Mouse (Mus musculus): ENCODE data around the gene Nudt3. TPM values are rescaled to one million over a fixed set of nuclear protein-coding genes. Genes with fewer than 3 reads are reported as not detected.

Nudt3 gene
- polyA plus RNA-seq, 1 experiment, result 59.8 TPM

DNA sequence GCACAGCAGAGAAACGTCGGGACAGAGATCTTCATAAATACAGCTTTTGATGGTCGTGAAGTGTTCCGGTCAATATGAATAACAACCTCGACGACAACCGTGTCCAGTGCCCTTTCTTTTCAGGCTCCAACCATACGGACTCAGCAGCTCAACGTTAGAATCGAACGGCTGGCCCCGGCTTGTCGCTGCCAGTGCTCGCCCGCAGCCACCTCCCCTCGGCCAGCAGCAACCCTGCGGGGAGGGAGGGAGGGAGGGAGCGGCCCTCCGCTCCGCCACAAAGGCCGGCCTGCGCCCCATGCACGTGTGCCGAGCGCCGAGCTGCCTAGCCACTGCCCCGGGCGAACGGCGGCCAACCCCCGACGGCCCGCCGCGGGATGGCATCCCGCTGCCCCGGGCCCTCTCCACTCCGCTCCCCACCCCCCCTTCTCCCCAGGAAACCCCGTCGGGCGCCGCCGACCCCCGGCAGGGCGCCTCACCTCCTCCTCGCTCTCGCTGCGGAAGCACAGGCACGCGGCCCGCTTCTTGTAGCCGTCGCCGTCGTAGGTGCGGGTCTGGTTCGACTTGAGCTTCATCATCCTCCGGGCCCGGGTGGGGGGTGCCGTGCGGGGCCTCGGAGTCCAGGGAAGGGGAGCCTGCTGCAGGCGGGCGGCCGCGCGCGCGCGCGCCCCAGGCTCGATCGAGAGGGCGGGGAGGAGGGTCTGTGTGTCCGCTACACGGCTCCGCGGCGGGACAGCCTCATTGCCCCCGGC is 510 bp downstream of the Nudt3 start:
- peak overlapping the region; percentile 76 for H3K27ac ChIP-seq (ENCODE audit: control insufficient read depth, insufficient read depth, low read depth, low read length)
- H3K4me1 ChIP-seq (ENCODE audit: control insufficient read depth, insufficient read depth, low read length), result peaks cover 10% of the 10 kb centered on the region
- H3K36me3 ChIP-seq (ENCODE audit: control insufficient read depth, insufficient read depth, low read length), result no peaks in the 10 kb centered on the region
- H3K4me3 ChIP-seq (ENCODE audit: control insufficient read depth, low read depth, low read length), result peak overlapping the region; percentile 93
- no peaks in the 10 kb centered on the region for H3K27me3 ChIP-seq (ENCODE audit: control insufficient read depth, insufficient read depth, low read length)
- TF ChIP-seq POLR2A (IDR thresholded peaks at IDR 0.05; ENCODE audit: control insufficient read depth, low read depth, low read length), result no peak; the same call in 1 of the 2 replicates
- no peak for TF ChIP-seq CTCF (IDR thresholded peaks at IDR 0.05; ENCODE audit: control insufficient read depth, insufficient read depth, insufficient replicate concordance, low read depth, low read length)

- H3K4me3 ChIP-seq (ENCODE audit: control insufficient read depth, low read depth, low read length), result peak overlapping the region; percentile 93
- H3K27me3 ChIP-seq (ENCODE audit: control insufficient read depth, insufficient read depth, low read length), result no peaks in the 10 kb centered on the region
- TF ChIP-seq CTCF (IDR thresholded peaks at IDR 0.05; ENCODE audit: control insufficient read depth, insufficient read depth, insufficient replicate concordance, low read depth, low read length) (no peak), POLR2A (IDR thresholded peaks at IDR 0.05; ENCODE audit: control insufficient read depth, low read depth, low read length) (no peak)
- peak overlapping the region; percentile 76 for H3K27ac ChIP-seq (ENCODE audit: control insufficient read depth, insufficient read depth, low read depth, low read length)
- H3K4me1 ChIP-seq (ENCODE audit: control insufficient read depth, insufficient read depth, low read length), result peaks cover 10% of the 10 kb centered on the region
- H3K36me3 ChIP-seq (ENCODE audit: control insufficient read depth, insufficient read depth, low read length), result no peaks in the 10 kb centered on the region
These were observed 1.4 kb downstream of the Nudt3 start for GRCm38 (mm10) chr17:27621705-27622531.

- Histone ChIP-seq H3K4me3 (ENCODE audit: control insufficient read depth, low read depth, low read length) (peak overlapping the region; percentile 28), H3K36me3 (ENCODE audit: control insufficient read depth, insufficient read depth, low read length) (no peaks in the 10 kb centered on the region), H3K27ac (ENCODE audit: control insufficient read depth, insufficient read depth, low read depth, low read length) (peak overlapping the region; percentile 22; the same call in 1 of the 2 replicates), H3K4me1 (ENCODE audit: control insufficient read depth, insufficient read depth, low read length) (peaks cover 10% of the 10 kb centered on the region), H3K27me3 (ENCODE audit: control insufficient read depth, insufficient read depth, low read length) (no peaks in the 10 kb centered on the region)
- TF ChIP-seq POLR2A (IDR thresholded peaks at IDR 0.05; ENCODE audit: control insufficient read depth, low read depth, low read length), result no peak
- no peak for TF ChIP-seq CTCF (IDR thresholded peaks at IDR 0.05; ENCODE audit: control insufficient read depth, insufficient read depth, insufficient replicate concordance, low read depth, low read length)
These were observed 2.1 kb downstream of the Nudt3 start for GRCm38 (mm10) chr17:27621161-27621560.

- Histone ChIP-seq H3K36me3 (ENCODE audit: control insufficient read depth, insufficient read depth, low read length) (no peaks in the 10 kb centered on the region; the same call in 1 of the 2 replicates), H3K27ac (ENCODE audit: control insufficient read depth, insufficient read depth, low read depth, low read length) (no peak overlapping the region), H3K4me3 (ENCODE audit: control insufficient read depth, low read depth, low read length) (no peak overlapping the region), H3K4me1 (ENCODE audit: control insufficient read depth, insufficient read depth, low read length) (peaks cover 7% of the 10 kb centered on the region; the same call in 1 of the 2 replicates), H3K27me3 (ENCODE audit: control insufficient read depth, insufficient read depth, low read length) (no peaks in the 10 kb centered on the region)
- no peak for TF ChIP-seq POLR2A (IDR thresholded peaks at IDR 0.05; ENCODE audit: control insufficient read depth, low read depth, low read length)
- TF ChIP-seq CTCF (IDR thresholded peaks at IDR 0.05; ENCODE audit: control insufficient read depth, insufficient read depth, insufficient replicate concordance, low read depth, low read length), result no peak
These were observed 7.9 kb downstream of the Nudt3 start for GRCm38 (mm10) chr17:27615388-27615787.

GRCm38 (mm10) chr17:27613016-27613415 is 10.3 kb downstream of the Nudt3 start:
- Histone ChIP-seq H3K27me3 (ENCODE audit: control insufficient read depth, insufficient read depth, low read length) (no peaks in the 10 kb centered on the region), H3K4me3 (ENCODE audit: control insufficient read depth, low read depth, low read length) (no peak overlapping the region), H3K27ac (ENCODE audit: control insufficient read depth, insufficient read depth, low read depth, low read length) (no peak overlapping the region), H3K4me1 (ENCODE audit: control insufficient read depth, insufficient read depth, low read length) (peaks cover 4% of the 10 kb centered on the region; the same call in 1 of the 2 replicates), H3K36me3 (ENCODE audit: control insufficient read depth, insufficient read depth, low read length) (no peaks in the 10 kb centered on the region; the same call in 1 of the 2 replicates)
- TF ChIP-seq POLR2A (IDR thresholded peaks at IDR 0.05; ENCODE audit: control insufficient read depth, low read depth, low read length), result no peak
- no peak for TF ChIP-seq CTCF (IDR thresholded peaks at IDR 0.05; ENCODE audit: control insufficient read depth, insufficient read depth, insufficient replicate concordance, low read depth, low read length)

DNA sequence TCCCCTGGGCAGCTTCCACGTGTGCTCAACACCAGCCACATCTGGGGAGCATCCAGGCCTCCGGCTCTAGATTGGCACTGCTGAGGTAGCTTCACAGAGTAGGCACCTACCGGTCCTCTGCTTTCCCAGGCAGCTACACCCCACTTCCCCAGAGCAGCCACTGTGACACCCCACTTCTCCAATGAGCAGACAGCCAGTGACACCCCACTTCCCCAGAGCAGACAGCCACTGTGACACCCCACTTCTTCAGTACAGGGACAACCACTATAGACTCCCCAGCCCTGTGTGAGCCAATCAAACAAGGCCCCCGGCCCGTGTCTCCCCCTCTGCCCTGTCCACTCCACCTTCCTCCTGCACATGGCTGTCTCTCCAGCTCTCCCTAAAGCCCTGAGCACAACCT is 11.3 kb downstream of the Nudt3 start:
- Histone ChIP-seq H3K36me3 (ENCODE audit: control insufficient read depth, insufficient read depth, low read length) (no peaks in the 10 kb centered on the region; the same call in 1 of the 2 replicates), H3K4me3 (ENCODE audit: control insufficient read depth, low read depth, low read length) (no peak overlapping the region), H3K4me1 (ENCODE audit: control insufficient read depth, insufficient read depth, low read length) (peaks cover 4% of the 10 kb centered on the region; the same call in 1 of the 2 replicates), H3K27ac (ENCODE audit: control insufficient read depth, insufficient read depth, low read depth, low read length) (no peak overlapping the region), H3K27me3 (ENCODE audit: control insufficient read depth, insufficient read depth, low read length) (no peaks in the 10 kb centered on the region)
- TF ChIP-seq POLR2A (IDR thresholded peaks at IDR 0.05; ENCODE audit: control insufficient read depth, low read depth, low read length) (no peak), CTCF (IDR thresholded peaks at IDR 0.05; ENCODE audit: control insufficient read depth, insufficient read depth, insufficient replicate concordance, low read depth, low read length) (no peak)

GRCm38 (mm10) chr17:27611519-27611884 is 11.8 kb downstream of the Nudt3 start:
- Histone ChIP-seq H3K36me3 (ENCODE audit: control insufficient read depth, insufficient read depth, low read length) (no peaks in the 10 kb centered on the region; the same call in 1 of the 2 replicates), H3K4me1 (ENCODE audit: control insufficient read depth, insufficient read depth, low read length) (peaks cover 4% of the 10 kb centered on the region; the same call in 1 of the 2 replicates), H3K4me3 (ENCODE audit: control insufficient read depth, low read depth, low read length) (no peak overlapping the region), H3K27me3 (ENCODE audit: control insufficient read depth, insufficient read depth, low read length) (no peaks in the 10 kb centered on the region), H3K27ac (ENCODE audit: control insufficient read depth, insufficient read depth, low read depth, low read length) (no peak overlapping the region)
- no peak for TF ChIP-seq CTCF (IDR thresholded peaks at IDR 0.05; ENCODE audit: control insufficient read depth, insufficient read depth, insufficient replicate concordance, low read depth, low read length)
- no peak for TF ChIP-seq POLR2A (IDR thresholded peaks at IDR 0.05; ENCODE audit: control insufficient read depth, low read depth, low read length)
